Mouse (Mus musculus) regulatory T cell (primary cell): ENCODE results near the gene Msln.

Experiments
- in situ Hi-C: fragments of 300-600 bp; cut with MboI, MseI; formaldehyde crosslinking; loops from one replicate; pipeline ENCODE4 v1.15.1; 2025; ENCODE audit warnings: high pct_unique_total_duplicates

Gene Msln

DNA sequence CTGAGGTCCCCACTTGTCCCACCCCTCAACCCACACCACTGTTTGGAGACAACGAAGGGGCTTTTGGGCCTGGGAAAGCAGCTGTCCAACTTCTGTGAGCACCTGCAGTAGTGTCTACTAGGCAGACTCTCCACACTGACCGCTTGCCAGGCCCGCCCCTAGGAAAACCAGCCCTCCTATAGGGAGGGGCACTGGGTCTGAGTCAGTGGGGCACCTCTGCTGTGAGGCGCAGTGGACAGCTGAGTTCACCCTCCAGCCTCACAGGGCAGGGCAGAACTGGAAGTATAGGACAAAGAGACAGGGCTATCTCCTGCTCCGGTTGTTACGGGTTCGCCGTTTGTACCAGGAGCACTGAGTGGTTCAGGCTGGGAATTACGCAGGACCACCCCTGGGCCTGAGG lies at the start of gene Msln:
Msln (minus strand) TSS at position 138 of the 400 bp plus-strand sequence.
- in situ Hi-C loops, result no loop called here

DNA sequence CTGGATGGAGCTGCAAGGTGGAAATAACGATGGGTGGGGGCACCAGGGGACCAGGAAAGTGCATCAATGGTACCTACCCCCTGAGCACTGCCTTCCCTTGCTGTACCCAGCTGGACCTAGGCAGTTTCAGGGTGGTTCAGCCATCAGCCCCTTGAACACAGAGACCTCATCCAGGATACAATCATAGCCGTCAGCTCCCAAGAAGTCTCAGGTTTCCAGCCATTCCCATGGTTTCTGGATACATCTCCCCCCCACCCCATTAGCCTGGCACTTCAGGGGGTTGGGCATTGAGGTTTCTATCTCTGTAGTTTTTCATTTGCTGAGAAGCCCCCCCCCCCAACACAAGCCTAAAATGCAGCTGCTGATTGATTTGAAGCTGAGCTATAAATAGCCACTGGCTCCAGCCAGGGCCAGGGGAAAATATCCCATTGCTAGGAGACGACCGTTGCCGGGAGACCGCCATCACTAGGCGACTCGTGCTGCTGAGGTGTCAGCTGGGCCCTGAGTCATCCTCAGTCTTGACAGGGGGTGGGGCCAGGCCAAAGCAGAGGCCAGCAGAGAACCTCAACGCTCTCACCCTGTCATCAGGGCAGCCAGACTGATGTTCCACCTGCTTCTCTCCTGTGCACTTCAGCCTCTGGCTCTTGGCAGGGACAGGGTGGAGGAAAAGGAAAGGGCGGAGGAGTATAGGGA lies 48.8 kb upstream of the Msln start:
- in situ Hi-C loops, result loop anchor here (5.0 kb wide), 2 partner anchors 36 to 66 kb away; partner anchors contain the start of gene Mslnl

DNA sequence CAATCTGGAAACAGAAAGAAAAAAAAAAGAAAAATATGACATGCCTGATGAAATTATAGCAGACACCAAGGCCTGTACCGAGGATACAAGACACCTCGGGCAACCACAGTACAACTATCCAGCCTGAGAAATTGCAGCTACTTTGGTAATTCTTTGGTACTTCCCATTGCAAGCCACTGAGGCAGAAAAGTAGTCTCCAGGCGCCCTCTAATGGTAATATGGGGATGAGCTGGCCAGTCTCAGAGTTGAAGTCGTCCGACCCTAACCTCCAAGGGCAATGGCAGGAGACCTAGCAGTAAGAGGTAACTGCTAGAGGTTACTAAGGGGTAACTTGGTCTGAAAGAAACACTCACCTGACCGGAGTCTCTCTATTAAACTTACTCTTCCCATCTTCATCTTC lies 46.9 kb upstream of the Msln start:
- in situ Hi-C loops, result loop anchor here (5.0 kb wide), 2 partner anchors 34 to 64 kb away; partner anchors contain the start of gene Mslnl

DNA sequence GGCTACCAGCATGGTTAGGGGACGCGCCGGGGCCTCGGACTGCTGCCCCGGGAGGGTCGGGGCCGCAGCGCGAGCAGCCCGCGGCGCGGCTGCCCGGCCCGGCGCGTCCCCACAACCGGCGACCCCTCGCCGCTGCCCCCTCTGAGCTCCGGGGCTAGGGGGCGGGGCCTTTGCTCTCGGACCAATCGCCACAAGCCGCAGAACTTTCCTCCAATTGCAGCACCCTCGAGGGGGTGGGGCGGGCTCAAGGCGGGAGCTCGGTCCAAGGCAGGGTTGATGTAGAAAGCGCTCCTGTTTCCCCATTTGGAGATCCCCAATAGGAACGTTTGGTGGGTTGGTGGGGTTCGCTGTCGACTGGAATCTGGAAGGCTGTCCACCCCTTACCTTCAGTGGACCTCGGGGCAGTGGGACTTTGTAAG lies 42.8 kb upstream of the Msln start, which contains the start of gene Metrn:
Metrn (minus strand) TSS at position 186 of the 419 bp plus-strand sequence.
- in situ Hi-C loops, result loop anchor here (10.0 kb wide), 1 partner anchor 222 kb away; the partner anchor contains the start of genes Lmf1 and Sox8

DNA sequence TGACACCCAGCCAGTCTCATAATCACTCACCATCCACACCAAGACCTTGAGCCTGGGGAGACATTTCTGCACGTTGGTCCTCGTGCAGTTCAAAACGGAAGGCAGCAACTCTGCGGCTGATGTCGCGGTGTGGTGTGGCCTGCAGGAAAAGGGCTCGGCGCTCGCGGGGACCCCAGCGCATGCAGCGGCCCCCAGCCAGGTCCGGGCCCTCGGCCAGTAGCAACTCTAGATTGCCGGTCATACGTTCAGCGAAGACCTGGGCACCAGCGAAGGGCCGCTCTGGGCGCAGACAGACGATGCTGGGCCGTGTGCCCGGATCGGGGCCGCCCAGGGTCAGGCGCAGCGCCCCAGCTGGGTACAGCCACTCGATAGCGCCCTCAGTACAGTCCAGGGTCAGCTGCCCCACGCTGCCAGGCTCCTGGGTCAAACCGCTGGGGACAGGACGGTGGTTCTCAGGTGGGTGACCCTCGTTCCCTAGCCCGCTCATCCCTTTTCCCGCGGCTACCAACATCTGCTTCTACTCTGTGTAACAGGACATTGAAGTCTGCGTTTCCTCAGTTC lies 42.1 kb upstream of the Msln start:
- in situ Hi-C loops, result loop anchor here (10.0 kb wide), 1 partner anchor 221 kb away; the partner anchor contains the start of genes Lmf1 and Sox8

DNA sequence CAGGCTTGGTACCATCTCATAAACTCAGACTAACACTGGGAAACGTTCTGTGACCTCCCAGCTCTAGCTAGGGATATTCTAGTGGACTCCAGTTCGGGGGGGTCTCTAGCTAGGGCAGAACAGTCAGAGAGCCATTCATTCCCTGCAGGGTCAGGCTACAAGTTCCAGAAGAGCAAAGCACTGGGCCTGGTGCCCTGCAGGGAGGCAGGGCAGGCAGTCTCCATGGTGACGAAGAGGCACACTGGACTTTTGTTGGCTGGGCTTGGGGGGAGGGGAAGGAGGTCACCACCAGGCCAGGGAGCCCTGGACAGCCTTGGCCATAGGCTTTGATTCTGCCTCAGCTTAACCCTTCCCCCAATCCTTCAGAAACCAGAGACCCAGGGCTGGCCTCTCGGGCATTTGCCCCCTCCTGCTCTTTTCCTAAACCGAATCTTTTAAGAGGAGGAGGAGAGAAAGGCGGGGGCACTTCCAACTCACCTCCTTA lies 41.5 kb upstream of the Msln start, which contains the start of gene AC134908.4:
AC134908.4 (minus strand) TSS at position 51 of the 484 bp plus-strand sequence.
- in situ Hi-C loops, result loop anchor here (10.0 kb wide), 1 partner anchor 221 kb away; the partner anchor contains the start of genes Lmf1 and Sox8

DNA sequence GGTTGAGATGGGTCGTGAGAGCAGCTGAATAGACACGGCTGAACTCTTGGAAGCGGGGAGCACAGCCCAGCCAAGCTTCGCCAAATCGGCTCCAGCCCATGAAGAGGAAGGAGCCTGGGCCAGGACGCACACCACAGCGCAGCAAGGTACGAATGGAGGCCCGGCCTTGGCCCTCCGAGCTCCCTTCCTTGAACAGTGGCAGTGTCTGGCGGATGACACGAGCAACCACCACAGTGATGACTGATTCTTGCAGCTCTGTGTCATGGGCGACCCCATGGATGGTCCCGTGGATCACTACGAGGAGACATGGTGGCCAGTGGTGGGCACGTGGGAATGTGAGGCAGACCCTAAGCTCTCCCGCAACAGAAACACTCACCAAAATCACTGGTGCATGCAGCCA lies 40.8 kb upstream of the Msln start:
- in situ Hi-C loops, result loop anchor here (10.0 kb wide), 1 partner anchor 220 kb away; the partner anchor contains the start of genes Lmf1 and Sox8

DNA sequence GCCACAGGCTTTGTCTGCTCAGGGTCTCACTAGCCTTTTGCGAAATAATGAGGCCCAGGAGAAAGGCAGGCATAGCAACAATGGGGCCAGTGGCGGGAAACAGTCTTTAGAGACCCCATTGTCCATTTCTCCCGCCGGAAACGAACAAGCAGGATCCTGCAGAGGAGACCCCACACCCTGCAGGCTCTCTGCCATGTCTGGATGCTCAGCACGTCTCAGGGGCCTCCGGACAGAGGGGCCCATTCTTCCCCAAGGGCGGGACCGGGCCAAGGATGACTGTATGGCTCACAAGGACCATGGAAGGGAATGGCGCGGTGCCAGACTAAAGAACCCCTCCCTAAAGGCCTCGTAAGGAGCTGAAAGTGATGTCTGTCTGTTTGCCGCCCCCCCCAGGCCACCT lies 40.0 kb upstream of the Msln start:
- in situ Hi-C loops, result loop anchor here (10.0 kb wide), 1 partner anchor 219 kb away; the partner anchor contains the start of genes Lmf1 and Sox8

DNA sequence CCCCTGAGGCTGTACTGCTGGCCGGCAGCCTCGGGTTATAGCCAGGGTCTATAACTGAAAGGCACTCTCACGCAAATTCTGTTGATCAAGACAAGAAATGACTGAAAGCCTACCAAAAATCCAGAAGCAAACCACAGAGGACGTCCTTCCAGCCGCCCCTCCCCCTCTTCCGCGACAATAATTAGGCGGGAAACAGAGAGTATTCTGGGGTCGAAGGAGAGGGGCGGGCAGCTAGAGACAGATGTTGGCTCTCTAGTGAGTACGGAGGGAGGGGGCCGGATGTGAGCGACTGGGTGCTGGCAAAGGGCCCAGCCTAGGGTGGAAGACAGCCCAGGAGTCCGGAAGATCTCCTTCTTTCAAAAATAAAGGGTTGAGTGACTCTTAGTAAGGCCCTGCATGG lies 38.4 kb upstream of the Msln start, which contains the start of gene Fam173a:
Fam173a (minus strand) TSS at position 287 of the 400 bp plus-strand sequence.
- in situ Hi-C loops, result loop anchor here (10.0 kb wide), 1 partner anchor 218 kb away; the partner anchor contains the start of genes Lmf1 and Sox8

DNA sequence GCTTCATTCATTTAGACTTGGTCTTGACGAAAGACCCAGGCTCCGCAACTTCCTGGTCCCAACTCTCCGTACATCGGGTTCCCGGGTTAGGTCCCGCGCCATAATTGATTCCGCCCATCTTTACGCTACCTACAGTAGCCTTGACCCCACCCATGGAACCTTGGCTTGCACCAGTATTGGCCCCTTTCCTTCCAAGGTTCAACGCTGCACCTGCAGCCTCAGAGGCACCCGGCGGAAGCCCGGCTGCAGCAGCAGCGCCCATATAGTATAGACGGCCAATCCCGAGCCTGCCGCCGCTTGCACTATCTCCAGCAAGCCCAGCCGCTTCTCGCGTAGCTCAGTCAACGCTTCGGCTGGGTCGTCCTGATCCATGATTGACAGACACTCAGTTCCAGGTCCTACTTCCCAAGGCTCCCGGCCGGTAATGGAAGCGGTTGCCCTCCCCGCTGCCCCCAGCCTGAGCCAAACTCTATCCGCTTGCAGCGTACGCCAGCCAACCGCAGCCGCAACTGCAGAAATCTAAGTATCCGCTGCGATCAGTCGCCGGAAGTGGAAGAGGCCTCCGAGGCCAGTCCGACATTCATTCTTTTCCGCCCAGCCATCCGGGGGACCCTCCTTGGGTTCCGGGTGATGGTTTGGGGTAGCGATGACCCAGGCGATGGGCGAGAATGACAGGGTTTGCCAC lies 37.8 kb upstream of the Msln start:
- in situ Hi-C loops, result loop anchor here (10.0 kb wide), 1 partner anchor 217 kb away; the partner anchor contains the start of genes Lmf1 and Sox8

DNA sequence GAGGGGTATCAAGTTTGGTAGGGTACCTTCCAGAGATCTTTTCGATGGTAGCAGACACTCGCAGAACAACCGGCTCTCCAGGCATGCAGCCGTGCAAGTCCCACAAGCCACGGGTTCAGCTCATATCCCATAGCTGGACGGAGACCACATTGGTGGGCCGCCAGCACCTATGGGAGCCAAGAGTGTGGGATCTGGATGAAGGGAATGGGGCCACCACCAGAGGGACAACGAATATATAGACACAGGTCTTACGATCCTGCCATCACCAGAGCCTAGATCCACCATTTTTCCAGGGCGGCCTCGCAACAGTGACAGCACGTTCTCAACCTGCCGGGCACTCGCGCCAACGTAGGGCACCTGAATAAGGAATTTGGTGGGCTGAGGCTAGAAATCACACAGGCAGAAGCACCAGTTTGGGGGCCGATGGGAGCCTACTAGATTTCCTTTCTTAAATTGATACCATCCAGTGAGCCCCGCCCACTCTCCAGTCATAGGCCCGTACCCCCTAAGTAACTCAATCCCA lies 37.2 kb upstream of the Msln start:
- in situ Hi-C loops, result loop anchor here (10.0 kb wide), 1 partner anchor 217 kb away; the partner anchor contains the start of genes Lmf1 and Sox8

DNA sequence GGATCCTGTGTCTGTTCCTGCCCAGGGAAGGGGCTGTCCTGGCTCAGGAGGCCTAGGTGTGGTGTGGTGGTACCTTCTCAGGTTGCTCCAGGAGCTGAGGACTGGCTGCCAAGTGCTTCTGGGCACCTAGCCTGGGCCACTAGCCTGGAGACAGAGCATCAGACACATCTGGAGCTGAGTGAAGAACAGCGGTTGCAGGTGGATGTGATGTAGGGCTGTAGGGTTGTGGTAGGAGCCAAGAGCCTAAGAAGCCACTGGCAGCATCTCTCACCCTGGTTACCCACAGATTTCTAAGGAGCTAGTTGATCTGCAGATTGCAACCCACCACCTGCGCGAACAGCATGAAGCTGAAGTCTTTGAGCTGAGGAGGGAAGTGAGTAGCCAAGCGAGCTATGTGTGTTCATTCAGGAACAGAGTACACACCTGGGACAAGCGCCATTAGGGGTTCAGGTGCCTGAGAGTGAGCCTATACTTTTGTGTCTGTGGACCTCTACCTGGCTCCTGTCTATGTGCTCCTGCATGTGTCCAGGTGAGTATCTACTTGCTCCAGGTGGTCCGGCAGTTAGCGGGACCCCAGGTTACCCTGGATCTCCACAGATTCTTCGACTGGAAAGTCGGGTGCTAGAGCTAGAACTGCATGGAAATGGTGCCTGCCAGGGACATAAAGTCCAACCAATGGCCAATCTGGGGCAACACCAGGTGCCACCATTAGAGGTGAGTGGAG lies 32.8 kb upstream of the Msln start:
- in situ Hi-C loops, result no loop called here

DNA sequence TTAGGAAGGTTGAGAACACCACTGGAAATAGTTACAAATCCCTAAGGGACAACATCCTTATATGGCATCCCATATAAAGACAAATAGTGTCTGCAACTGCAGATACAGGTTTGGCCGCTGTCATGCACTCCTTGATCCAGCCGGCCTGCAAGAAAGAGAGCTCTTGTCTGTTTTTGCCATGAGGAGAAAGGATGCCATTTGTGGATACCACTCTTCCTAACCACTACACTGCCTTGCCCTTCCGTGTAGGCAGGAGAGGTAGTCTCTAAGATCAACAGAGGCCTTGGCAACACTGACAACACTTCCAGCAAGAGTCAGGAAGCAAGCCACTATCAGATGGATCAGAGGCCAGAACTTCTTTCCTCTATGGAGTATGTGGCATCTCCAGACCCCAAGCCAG lies 32.1 kb upstream of the Msln start, which contains the start of gene Ccdc78:
Ccdc78 (plus strand) TSS at position 301 of the 400 bp plus-strand sequence.
- in situ Hi-C loops, result no loop called here

DNA sequence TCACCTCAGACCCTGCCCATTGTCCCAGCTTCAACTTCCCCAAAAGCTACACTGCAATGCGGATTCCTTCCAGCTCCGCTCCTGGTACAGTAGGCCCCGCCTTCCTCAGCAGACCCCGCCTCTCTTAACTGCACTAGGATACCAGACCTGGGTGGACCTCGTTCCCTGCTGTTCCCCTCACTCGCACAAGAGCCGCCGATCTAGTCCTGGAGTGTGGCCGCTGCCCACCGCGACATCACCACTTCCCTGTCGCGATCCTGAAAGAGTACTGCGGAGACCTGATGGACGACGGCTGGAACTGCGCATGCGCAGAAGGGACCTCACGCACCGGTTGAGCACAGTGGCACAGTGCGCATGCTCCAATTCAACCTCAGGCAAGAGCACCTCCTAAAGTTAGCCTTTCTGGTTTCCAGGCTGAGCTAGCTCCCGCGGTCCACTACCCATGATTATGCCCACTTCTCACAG lies 31.1 kb upstream of the Msln start, which contains the start of gene Haghl:
Haghl (minus strand) TSS at position 393 of the 465 bp plus-strand sequence.
- in situ Hi-C loops, result no loop called here

DNA sequence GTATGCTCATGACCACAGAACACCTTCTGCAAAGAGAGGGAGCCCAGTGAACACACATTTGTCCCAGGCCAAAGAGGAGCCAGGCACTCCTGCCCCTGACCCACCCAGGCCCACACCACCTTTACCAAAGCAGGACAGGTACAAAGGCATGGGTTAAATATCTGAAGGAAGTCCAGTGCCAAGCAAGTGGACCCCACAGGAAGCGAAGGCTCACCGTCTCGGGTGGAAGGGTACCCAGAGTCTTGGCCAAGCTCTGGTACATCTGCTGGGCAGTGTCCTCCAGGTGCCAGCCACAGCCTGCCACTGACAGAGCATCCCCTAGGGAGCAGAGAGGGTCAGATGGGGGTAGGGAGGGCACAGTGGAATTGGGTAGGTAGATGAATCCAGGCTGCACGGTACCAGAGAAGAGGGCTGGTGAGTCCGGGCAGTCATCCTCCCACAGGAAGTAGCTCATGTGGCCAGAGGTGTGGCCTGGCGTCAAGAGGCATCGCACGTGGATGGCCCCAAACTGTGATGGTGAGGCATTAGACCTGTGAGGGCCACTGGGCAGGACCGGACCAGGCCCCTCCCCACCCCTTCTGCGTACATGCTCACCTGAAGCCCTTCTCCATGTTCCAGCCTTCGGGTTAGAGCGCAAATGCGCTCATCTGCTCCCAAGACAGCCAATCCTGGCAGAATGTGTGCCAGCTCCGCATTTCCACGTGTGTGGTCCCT lies 29.8 kb upstream of the Msln start:
- in situ Hi-C loops, result no loop called here

DNA sequence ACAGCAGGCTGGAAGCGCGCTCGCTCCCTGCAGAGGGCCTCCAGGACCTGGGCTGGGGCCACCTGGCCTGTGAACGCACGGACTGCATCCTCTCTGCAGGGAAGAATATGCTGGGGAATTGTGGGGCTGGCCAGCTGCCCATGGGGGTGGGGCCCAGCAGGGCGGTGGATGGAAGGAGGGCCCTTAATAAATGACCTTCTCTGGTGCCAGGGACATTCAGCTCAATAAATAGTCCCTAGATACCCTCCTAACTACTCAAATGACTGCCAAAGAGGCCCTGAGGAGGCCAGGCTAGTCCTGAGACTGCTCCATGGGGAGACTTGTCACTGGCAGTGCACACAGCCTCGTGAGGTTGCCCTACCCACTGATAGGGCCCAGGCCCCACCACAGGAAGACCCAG lies 28.9 kb upstream of the Msln start:
- in situ Hi-C loops, result no loop called here

DNA sequence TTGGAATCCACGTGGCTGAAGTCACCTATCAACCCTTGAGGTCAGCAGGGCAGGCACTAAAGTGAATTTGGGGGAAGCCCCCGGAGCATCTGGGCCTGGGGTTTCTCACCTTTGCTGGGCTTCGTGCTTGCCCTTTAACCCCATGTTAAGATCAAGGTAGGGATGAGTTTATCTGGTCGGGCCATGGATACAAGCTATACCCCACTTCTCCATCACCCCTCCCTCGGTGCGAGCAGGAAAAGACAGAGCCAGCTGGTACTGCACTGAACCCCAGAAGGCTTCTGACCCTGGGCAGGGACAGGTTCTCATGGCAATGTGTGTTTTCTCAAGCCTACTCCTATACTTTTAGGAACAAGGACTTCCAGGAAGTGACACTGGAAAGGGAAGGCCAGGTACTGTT lies 27.2 kb upstream of the Msln start:
- in situ Hi-C loops, result no loop called here

DNA sequence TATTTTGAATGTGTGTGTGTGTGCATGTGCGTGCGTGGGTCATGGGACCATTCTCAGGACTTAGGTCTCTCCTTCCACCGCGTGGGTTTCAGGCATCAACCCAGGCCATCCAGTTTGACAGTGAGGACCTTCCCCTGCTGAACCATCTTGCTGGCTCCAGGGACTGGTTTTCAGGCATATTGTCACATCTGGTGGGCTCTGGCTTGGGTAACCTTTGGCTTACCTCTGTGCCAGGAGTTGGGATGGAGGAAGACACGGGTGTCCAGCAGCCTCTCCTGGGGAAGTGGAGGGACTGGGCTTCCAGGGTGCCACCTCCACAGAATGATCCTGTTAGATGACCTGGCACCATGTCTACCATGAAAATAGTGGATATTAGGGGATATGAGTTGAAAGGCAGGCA lies 23.8 kb upstream of the Msln start:
- in situ Hi-C loops, result no loop called here

DNA sequence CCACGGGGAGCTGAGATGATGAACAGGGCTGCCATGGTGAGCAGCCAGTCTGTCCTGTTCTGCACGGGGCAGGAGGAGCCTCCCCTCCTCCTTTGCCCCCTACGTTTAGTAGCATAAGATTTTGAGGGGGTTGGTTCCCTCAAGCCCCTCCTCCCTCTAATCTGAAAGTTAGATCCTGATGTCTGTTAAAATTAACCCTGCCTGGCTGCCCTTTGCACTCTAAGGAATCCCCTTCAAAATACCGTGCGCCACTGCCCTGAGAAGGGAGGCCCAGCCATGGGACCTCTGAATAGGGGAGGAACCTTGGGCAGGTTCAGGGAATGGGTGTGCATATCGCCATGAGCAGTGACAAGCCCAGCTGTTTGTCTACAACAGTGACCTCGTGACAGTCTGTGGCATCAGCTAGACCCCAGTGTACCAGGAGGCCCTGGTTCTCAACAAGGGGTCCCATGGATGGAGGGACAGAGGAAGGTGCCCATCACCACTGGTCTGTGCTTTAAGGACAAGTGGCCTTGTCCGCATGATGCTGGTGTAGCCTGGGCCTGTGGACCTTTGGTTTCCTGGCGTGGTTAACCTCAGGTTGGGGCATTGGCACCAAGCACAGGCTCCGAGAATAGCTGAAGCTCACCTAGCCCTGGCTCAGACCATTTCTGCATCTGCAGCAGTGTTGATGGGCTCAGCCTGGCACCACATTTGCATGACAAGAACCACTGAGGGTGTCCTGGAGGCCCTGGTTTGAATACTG lies 21.3 kb upstream of the Msln start:
- in situ Hi-C loops, result no loop called here
